Mouse (Mus musculus): Measurements from ENCODE around the gene Htr3b.

- no peak for TF ChIP-seq POLR2A (IDR thresholded peaks at IDR 0.05; ENCODE audit: low read depth, low read length)
- no peak for TF ChIP-seq CTCF (IDR thresholded peaks at IDR 0.05; ENCODE audit: extremely low read depth, insufficient read depth, insufficient read length, insufficient replicate concordance)
These were observed 21.9 kb upstream of the Htr3b start for GRCm38 (mm10) chr9:48986616-48987141.
